Mouse (Mus musculus) retina, postnatal 1 day (tissue): ENCODE results near the gene Klrb1f.
A peak's percentile ranks its signal among the peaks of the same experiment; 100 is the strongest.
"Not testable (repeated sequence)": the region's sequence is repeated elsewhere in the genome, so short reads cannot be mapped to it uniquely, and the experiment has no call there.

Experiments used
- DNase-seq: peaks from one replicate; pipeline ENCODE4 v3.0.0-alpha.2; 2012

The Klrb1f gene

GRCm38 (mm10) chr6:129045601-129046000 lies at the start of gene Klrb1f:
TSS of gene Klrb1f (plus strand) at chr6:129045901.
- DNase-seq: no peak

- no peak for DNase-seq
Observed at GRCm38 (mm10) chr6:128996054-128996767, 49.5 kb upstream of the Klrb1f start.

- no peak for DNase-seq
Observed at GRCm38 (mm10) chr6:128996768-128997442, 48.8 kb upstream of the Klrb1f start.

GRCm38 (mm10) chr6:129001392-129001791 lies 44.3 kb upstream of the Klrb1f start:
- DNase-seq: no peak

GRCm38 (mm10) chr6:129008552-129008951 lies 37.1 kb upstream of the Klrb1f start:
- no peak for DNase-seq

GRCm38 (mm10) chr6:129009846-129010504 lies 35.7 kb upstream of the Klrb1f start:
- DNase-seq: not testable (repeated sequence)

- DNase-seq: no peak
Observed at GRCm38 (mm10) chr6:129010505-129010873, 35.2 kb upstream of the Klrb1f start.

GRCm38 (mm10) chr6:129012012-129012411 lies 33.7 kb upstream of the Klrb1f start:
- DNase-seq: not testable (repeated sequence)

GRCm38 (mm10) chr6:129012966-129013365 lies 32.7 kb upstream of the Klrb1f start:
- DNase-seq: no peak

GRCm38 (mm10) chr6:129013762-129014276 lies 31.9 kb upstream of the Klrb1f start:
- DNase-seq: no peak

GRCm38 (mm10) chr6:129014399-129014798 lies 31.3 kb upstream of the Klrb1f start:
- DNase-seq: no peak

GRCm38 (mm10) chr6:129027451-129028248 lies 18.1 kb upstream of the Klrb1f start:
- no peak for DNase-seq

GRCm38 (mm10) chr6:129030175-129030824 lies 15.4 kb upstream of the Klrb1f start:
- DNase-seq: no peak

- no peak for DNase-seq
Observed at GRCm38 (mm10) chr6:129030964-129031363, 14.7 kb upstream of the Klrb1f start.

- peak; percentile 30 for DNase-seq
Observed at GRCm38 (mm10) chr6:129033397-129033796, 12.3 kb upstream of the Klrb1f start.

- no peak for DNase-seq
Observed at GRCm38 (mm10) chr6:129035017-129035416, 10.7 kb upstream of the Klrb1f start.

GRCm38 (mm10) chr6:129036326-129036725 lies 9.4 kb upstream of the Klrb1f start:
- no peak for DNase-seq

GRCm38 (mm10) chr6:129036890-129037463 lies 8.7 kb upstream of the Klrb1f start:
- DNase-seq: no peak

GRCm38 (mm10) chr6:129041470-129041869 lies 4.2 kb upstream of the Klrb1f start:
- DNase-seq: no peak

GRCm38 (mm10) chr6:129042470-129042869 lies 3.2 kb upstream of the Klrb1f start:
- DNase-seq: no peak

GRCm38 (mm10) chr6:129048381-129048780 lies 2.7 kb downstream of the Klrb1f start:
- DNase-seq: peak; percentile 6
